Mouse (Mus musculus) erythroblast, embryonic 14.5 days (primary cell): ENCODE results near the gene Gm49337. TPM values are rescaled to one million over a fixed set of nuclear protein-coding genes. Genes with fewer than 3 reads are reported as not detected.

ENCODE experiments used
- H3K27me3 ChIP-seq: 2 replicates; pipeline ENCODE4 v1.6.1; 2012; ENCODE audit warnings: inconsistent platforms; ENCODE audit not compliant: control insufficient read depth
- H3K36me3 ChIP-seq: 2 replicates; pipeline ENCODE4 v1.6.1; 2012; ENCODE audit warnings: mild to moderate bottlenecking, inconsistent platforms; ENCODE audit not compliant: control insufficient read depth
- H3K4me1 ChIP-seq: 2 replicates; pipeline ENCODE4 v1.6.1; 2012; ENCODE audit warnings: inconsistent platforms; ENCODE audit not compliant: control insufficient read depth
- H3K4me3 ChIP-seq: replicated peaks from 2 replicates; pipeline ENCODE3; 2012; ENCODE audit warnings: moderate library complexity, mild to moderate bottlenecking, inconsistent platforms
- H3K9me3 ChIP-seq: 2 replicates; pipeline ENCODE4 v1.6.1; 2012; ENCODE audit warnings: low read length, inconsistent platforms, mixed read lengths; ENCODE audit not compliant: control insufficient read depth
- GATA1 ChIP-seq: IDR thresholded peaks from 2 replicates; pipeline ENCODE4 v1.6.1; 2012; ENCODE audit warnings: low read length, inconsistent platforms, mixed read lengths
- TAL1 ChIP-seq: IDR thresholded peaks from 3 replicates; pipeline ENCODE4 v1.6.1; 2012; ENCODE audit warnings: low read length, inconsistent platforms, mixed read lengths
- polyA plus RNA-seq: library from polyadenylated mRNA; stranded (reverse); fragments of >175 nt; gene quantifications from 2 replicates; pipeline ENCODE4 v1.2.3, GENCODE M21; 2012

The Gm49337 gene
- not detected in 2 replicates for polyA plus RNA-seq

- Histone ChIP-seq H3K27me3 (peaks cover 23% of the 10 kb centered on the region), H3K4me3 (no peak within 1 kb of the TSS), H3K9me3 (no peaks in the 10 kb centered on the region), H3K4me1 (peaks cover 30% of the 10 kb centered on the region), H3K36me3 (no peaks in the 10 kb centered on the region)
- TF ChIP-seq TAL1 (no peak), GATA1 (no peak)
Observed at GRCm38 (mm10) chr4:116173072-116173471, at the start of gene Gm49337, which contains the start of gene 1700042G07Rik. TSS of gene Gm49337 (plus strand) at chr4:116173384. TSS of gene 1700042G07Rik (plus strand) at chr4:116173372.

- H3K4me1 ChIP-seq: peaks cover 51% of the 10 kb centered on the region
- H3K27me3 ChIP-seq: no peaks in the 10 kb centered on the region
- H3K4me3 ChIP-seq: peak within 1 kb of the TSS; percentile 69
- H3K36me3 ChIP-seq: peaks cover 29% of the 10 kb centered on the region
- no peak for TF ChIP-seq TAL1
- no peak for TF ChIP-seq GATA1
- no peaks in the 10 kb centered on the region for H3K9me3 ChIP-seq
Observed at GRCm38 (mm10) chr4:116123602-116124519, 49.3 kb upstream of the Gm49337 start, which contains the start of the genes Rad54l and Pomgnt1. TSS of gene Rad54l (minus strand) at chr4:116123690. TSS of gene Pomgnt1 (plus strand) at chr4:116123840.

GRCm38 (mm10) chr4:116125803-116126386 lies 47.3 kb upstream of the Gm49337 start:
- no peak for TF ChIP-seq GATA1
- no peak for TF ChIP-seq TAL1
- no peaks in the 10 kb centered on the region for H3K27me3 ChIP-seq
- peaks cover 15% of the 10 kb centered on the region for H3K36me3 ChIP-seq
- H3K4me1 ChIP-seq: peaks cover 44% of the 10 kb centered on the region
- no peak overlapping the region for H3K4me3 ChIP-seq
- no peaks in the 10 kb centered on the region for H3K9me3 ChIP-seq

- TF ChIP-seq TAL1: no peak
- no peak for TF ChIP-seq GATA1
- Histone ChIP-seq H3K27me3 (no peaks in the 10 kb centered on the region), H3K4me3 (no peak overlapping the region), H3K4me1 (peaks cover 27% of the 10 kb centered on the region), H3K36me3 (peaks cover 7% of the 10 kb centered on the region), H3K9me3 (no peaks in the 10 kb centered on the region)
Observed at GRCm38 (mm10) chr4:116127956-116128355, 45.2 kb upstream of the Gm49337 start.

- no peaks in the 10 kb centered on the region; the same call in 1 of the 2 replicates for H3K4me1 ChIP-seq
- no peaks in the 10 kb centered on the region; the same call in 1 of the 2 replicates for H3K27me3 ChIP-seq
- no peaks in the 10 kb centered on the region for H3K9me3 ChIP-seq
- TF ChIP-seq GATA1 (no peak), TAL1 (no peak)
- no peak overlapping the region for H3K4me3 ChIP-seq
- peaks cover 7% of the 10 kb centered on the region for H3K36me3 ChIP-seq
Observed at GRCm38 (mm10) chr4:116133126-116133525, 40.1 kb upstream of the Gm49337 start.

GRCm38 (mm10) chr4:116134990-116135389 lies 38.2 kb upstream of the Gm49337 start:
- no peak for TF ChIP-seq TAL1
- TF ChIP-seq GATA1: no peak
- peaks cover 7% of the 10 kb centered on the region for H3K36me3 ChIP-seq
- no peaks in the 10 kb centered on the region for H3K9me3 ChIP-seq
- H3K4me1 ChIP-seq: no peaks in the 10 kb centered on the region; the same call in 1 of the 2 replicates
- no peaks in the 10 kb centered on the region; the same call in 1 of the 2 replicates for H3K27me3 ChIP-seq
- no peak overlapping the region for H3K4me3 ChIP-seq

- TF ChIP-seq GATA1: no peak
- TF ChIP-seq TAL1: no peak
- peaks cover 21% of the 10 kb centered on the region for H3K27me3 ChIP-seq
- H3K4me1 ChIP-seq: no peaks in the 10 kb centered on the region; the same call in 1 of the 2 replicates
- H3K36me3 ChIP-seq: no peaks in the 10 kb centered on the region
- no peaks in the 10 kb centered on the region for H3K9me3 ChIP-seq
- no peak overlapping the region for H3K4me3 ChIP-seq
Observed at GRCm38 (mm10) chr4:116137421-116137996, 35.7 kb upstream of the Gm49337 start.

- H3K9me3 ChIP-seq: no peaks in the 10 kb centered on the region; the same call in 1 of the 2 replicates
- H3K4me3 ChIP-seq: no peak overlapping the region
- TF ChIP-seq TAL1 (no peak), GATA1 (no peak)
- H3K27me3 ChIP-seq: peaks cover 52% of the 10 kb centered on the region
- H3K36me3 ChIP-seq: no peaks in the 10 kb centered on the region
- H3K4me1 ChIP-seq: peaks cover 10% of the 10 kb centered on the region
Observed at GRCm38 (mm10) chr4:116140801-116141574, 32.2 kb upstream of the Gm49337 start.
